Mouse (Mus musculus) embryo, embryonic 11 days (tissue): ENCODE measurements at regions not wholly inside any gene's neighbourhood (a gene's known extent, or its start where the extent isn't known, plus 50 kb on each side); places are given as distances from the start of the nearest gene placed in this dataset.

Experiments
- DNase-seq: peaks from one replicate; pipeline ENCODE4 v3.0.0-alpha.2; 2015

- DNase-seq: no peak
Measured at GRCm38 (mm10) chr5:39840576-39840975, 85.3 kb upstream of the Hs3st1 start.

DNA sequence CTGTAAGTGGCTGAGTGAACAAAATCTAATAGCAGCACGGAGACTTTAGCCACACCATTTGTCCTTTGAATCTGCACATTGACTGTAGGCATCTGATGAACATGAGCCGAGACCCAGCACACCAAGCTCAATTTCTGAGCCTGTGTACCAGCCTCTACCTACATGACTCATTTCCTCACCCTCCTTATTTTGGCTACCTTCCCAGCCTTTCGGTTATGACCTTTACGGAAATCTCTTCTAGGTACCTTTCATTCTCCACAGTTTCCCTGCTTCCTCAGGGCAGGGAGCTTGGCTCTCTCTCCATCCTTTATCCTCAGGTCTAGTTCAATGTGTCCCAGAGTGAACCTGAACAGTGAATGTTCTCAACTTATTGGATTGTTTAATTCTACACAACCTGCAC, 77.3 kb upstream of the Hs3st1 start:
- DNase-seq: no peak

DNA sequence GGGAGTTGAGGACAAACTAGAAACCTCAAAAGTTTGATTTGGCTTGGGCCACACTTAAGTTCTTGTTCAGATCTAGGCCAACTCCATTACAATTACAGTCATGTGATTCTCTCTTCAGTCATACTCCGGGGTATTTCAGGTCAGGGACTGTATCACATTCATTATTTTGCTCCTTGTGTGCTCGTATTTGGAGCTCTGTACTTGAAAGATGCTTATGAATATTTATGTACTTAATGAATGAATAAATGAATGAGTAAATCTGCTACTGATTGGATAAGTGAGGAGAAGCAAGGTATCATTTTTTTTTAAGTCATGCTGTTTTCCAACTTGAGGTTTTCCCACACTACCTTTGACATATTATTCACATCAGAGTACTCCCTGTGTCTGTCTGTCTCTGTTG, 69.4 kb upstream of the Hs3st1 start:
- no peak for DNase-seq

DNA sequence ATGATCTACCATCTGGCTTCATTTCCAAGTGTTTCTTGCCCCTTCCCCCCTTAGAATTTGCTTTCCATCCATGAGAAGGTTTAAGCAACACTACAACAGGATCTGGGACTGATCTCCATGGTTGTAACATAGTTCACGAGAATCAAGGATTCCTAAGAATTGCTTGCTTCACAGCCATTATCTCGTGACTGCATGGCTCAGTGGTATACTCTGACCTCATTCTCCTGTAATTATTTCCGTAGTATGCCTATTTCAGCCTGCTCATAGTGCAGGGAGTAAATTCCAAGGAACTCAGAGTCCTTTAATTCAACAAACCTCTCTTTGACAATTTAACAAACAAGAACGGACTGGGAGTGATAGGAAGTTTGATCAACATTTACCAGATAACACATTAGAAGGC, 51.4 kb upstream of the Hs3st1 start:
- DNase-seq: no peak
